Mouse (Mus musculus): ENCODE results near the gene Usp49.
"Not testable (repeated sequence)": the region's sequence is repeated elsewhere in the genome, so short reads cannot be mapped to it uniquely, and the experiment has no call there.

The Usp49 gene

DNA sequence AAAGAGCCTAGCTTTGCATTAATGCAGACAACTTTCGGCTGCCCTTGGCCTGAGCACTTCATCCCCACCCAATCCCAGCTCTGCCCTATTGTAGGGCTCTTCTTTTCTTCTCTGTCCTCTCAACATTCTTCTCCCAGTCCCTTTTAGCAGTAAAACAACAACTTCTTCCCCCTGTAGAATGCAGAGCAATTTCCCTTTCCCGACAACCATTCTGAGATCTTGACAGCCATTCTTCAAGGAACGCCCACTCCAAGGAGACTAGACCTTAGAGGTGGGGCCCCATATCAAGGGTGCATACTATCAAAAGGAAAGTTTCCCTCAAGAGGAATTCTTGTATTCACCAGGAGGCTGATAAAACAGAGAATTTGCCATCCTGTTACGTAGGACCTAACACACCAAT is 18.5 kb downstream of the Usp49 start:
- no peak for DNase-seq (ENCODE audit: low read depth, low spot score)

DNA sequence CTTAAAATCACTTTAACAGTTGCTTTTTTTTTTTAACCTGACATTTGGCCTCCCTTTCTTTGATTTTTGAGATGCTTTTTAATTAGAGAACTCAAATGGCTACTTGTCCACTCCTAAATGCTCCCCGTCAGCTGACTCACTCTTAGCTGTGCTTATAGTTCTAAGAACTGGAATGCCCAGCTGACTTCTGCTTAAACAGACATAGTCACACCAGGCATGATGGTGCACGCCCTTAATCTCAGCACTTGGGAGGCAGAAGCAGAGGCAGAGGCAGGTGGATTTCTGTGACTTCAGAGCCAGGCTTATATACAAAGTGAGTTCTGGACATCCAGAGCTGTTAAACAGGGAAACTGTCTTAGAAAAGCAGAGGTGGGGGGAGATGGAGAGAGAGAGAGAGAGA is 21.5 kb downstream of the Usp49 start:
- DNase-seq (ENCODE audit: low read depth, low spot score), result no peak

GRCm38 (mm10) chr17:47654346-47654745 is 23.9 kb downstream of the Usp49 start:
- DNase-seq (ENCODE audit: low read depth, low spot score), result not testable (repeated sequence)

GRCm38 (mm10) chr17:47655697-47656096 is 25.2 kb downstream of the Usp49 start:
- no peak for DNase-seq (ENCODE audit: low read depth, low spot score)

GRCm38 (mm10) chr17:47657901-47658300 is 27.4 kb downstream of the Usp49 start:
- DNase-seq (ENCODE audit: low read depth, low spot score), result no peak

- no peak for DNase-seq (ENCODE audit: low read depth, low spot score)
Measured at GRCm38 (mm10) chr17:47658741-47659243, 28.3 kb downstream of the Usp49 start.

- no peak for DNase-seq (ENCODE audit: low read depth, low spot score)
Measured at GRCm38 (mm10) chr17:47663009-47663713, 32.7 kb downstream of the Usp49 start.

DNA sequence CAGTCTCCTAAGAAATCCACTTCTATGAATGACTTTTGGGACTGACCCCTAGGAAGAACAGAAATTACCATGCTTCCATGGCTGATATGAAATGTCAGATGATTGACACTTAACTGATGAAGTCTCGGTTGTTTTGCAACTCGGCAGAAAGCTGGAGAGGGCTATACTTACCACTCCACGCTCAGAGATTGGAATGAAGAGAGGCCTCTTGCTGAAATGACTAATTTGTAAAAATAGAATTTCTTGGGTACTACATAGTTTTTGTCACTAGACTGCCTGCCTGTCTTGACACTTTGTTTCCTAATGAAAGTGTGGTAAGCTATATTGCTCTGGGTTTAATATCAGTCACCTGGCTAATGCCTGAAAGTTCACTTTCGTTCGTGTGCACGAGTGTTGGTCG is 34.0 kb downstream of the Usp49 start:
- DNase-seq (ENCODE audit: low read depth, low spot score), result no peak

DNA sequence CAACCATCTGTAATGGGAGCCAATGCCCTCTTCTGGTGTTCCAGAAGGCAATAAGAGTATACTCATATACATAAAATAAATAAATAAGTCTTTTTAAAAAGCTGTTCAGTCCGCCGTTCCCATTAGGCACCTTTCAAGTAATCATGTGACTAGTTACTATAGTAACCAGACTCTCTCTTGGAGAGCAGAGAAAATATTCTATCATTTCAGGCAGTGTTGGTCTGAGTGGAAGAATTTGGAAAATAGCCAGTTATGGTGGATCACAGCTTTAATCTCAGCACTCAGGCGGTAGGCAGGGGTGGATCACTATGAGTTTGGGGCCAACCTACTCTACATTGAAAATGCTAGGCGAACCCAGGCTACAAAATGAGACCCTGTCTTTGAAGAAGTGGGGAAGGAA is 38.7 kb downstream of the Usp49 start:
- DNase-seq (ENCODE audit: low read depth, low spot score), result no peak

GRCm38 (mm10) chr17:47671988-47672310 is 41.5 kb downstream of the Usp49 start:
- DNase-seq (ENCODE audit: low read depth, low spot score), result no peak

- no peak for DNase-seq (ENCODE audit: low read depth, low spot score)
Measured at GRCm38 (mm10) chr17:47672311-47673111, 42.0 kb downstream of the Usp49 start.

- DNase-seq (ENCODE audit: low read depth, low spot score), result no peak
Measured at GRCm38 (mm10) chr17:47676581-47676980, 46.1 kb downstream of the Usp49 start.

DNA sequence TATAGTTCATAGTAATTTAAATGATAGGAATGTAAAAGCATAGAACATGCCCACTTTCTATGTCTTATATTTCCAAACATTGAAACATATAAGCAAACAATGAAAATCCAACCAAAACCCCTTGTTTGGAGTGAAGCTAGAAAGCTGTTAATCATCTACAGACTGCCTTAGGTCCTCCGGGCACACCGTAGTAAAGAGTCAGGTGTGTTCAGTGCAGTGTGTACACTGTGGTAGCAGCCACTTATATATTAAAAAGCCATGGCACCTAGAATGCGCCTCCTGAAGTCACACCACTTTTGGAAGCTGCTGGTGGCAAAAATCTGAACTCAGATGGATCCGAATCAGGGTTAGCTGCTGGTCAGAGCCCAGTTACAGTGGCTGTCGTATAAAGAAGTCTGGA is 47.7 kb downstream of the Usp49 start:
- no peak for DNase-seq (ENCODE audit: low read depth, low spot score)

DNA sequence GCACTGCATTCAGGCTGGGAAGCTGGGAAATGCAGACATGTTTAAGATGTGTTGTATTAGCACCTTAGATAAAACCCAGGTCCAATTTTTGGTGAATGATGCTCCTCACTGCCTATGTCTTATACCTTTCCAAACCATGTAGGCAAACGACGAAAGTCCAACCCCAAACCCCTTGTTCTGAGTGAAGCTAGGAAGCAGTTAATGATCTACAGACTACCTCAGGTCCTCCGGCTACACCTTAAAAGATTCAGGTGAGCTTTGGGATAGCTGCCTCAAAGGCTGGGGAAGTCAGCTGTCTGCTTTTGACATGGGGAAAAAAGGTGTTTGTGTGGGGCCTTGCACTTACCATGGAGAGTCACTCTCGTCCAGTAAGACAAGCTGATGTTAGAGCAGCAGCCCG is 48.2 kb downstream of the Usp49 start:
- no peak for DNase-seq (ENCODE audit: low read depth, low spot score)

DNA sequence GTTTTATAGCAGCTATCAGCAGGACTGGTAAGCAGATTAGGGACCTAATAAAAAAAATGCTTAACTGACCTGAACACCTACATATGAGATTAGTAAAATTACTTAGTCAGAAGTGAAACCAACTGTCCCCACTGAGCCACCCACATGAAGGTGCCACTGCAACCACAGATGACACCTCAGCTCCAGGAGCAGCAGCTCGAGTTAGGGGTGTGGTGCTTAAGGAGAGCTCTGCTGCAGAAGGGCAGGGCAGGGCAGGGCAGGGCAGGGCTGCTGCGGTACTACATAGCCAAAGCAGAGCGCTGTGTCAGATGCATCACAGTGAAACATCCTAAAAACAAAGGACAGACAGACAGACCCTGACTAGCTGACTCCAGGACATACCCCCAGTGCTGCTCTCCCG is 52.3 kb downstream of the Usp49 start:
- DNase-seq (ENCODE audit: low read depth, low spot score), result no peak

DNA sequence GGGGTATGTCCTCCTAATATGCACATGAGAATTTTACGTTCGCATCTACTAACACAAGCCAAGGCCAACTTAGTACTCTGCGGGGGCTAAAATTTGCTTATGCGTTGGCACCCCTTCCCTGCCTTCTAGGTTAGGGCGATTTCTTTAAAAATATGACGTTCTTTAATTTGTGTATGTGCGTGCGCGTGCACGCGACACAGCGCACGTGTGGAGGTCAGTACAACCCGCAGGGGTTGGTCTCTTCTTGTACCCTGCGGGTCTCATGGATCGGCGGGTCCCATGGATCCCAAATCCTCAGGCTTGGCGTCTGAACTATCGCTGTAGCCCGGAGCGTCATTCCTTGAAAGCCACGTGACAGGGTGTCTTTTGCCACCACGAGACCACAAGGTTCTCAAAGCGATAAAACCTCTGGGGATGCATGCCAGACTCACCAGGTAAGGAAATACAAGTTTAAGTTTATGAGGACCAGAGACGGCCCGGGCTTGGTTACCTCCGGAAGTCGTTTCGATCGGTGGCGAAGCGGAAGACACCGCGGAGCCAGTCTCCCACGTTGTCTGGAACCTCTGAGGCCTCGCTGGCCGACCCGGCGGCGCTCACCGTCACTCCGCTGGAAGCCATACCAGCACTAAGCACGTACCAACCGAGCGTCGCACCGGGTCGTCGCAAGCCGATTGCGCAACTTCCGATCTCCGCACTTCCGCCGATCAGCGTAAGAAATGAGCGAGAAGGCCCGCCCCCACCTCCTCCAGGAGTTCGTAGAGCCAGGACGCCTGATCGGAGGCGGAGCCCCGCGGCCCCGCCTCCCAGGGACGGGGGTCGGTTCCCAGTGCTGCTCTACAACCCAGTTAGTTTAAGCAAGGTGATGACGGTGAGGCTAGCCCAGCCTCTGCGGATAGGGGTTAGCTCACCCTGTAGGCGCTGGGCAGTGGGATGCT is 57.2 kb downstream of the Usp49 start:
- peak; percentile 98 for DNase-seq (ENCODE audit: low read depth, low spot score)

DNA sequence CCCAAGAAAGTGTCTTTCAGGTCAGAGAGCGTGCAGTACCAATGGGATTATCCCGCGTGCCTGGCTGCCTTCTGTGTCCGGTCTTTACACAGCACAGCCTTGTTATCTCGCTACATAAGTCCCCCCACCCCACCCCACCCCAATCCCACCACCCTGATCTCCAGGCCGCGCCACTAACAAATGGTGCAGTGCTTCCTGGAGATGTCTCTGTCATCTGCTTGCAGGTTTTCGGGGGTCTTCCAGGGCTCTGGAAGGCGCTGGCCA is 57.8 kb downstream of the Usp49 start, which contains the start of gene Tomm6:
Gene Tomm6, minus strand, starts transcription at position 43 of the 264 bp plus-strand sequence.
- DNase-seq (ENCODE audit: low read depth, low spot score), result no peak

- no peak for DNase-seq (ENCODE audit: low read depth, low spot score)
Measured at GRCm38 (mm10) chr17:47688608-47689575, 58.4 kb downstream of the Usp49 start, which contains the start of gene Frs3. TSS of gene Frs3 (plus strand) at chr17:47689030.

- DNase-seq (ENCODE audit: low read depth, low spot score), result no peak
Measured at GRCm38 (mm10) chr17:47689894-47690293, 59.4 kb downstream of the Usp49 start.

GRCm38 (mm10) chr17:47691650-47692049 is 61.2 kb downstream of the Usp49 start:
- no peak for DNase-seq (ENCODE audit: low read depth, low spot score)
